Mouse (Mus musculus) thymus, adult 2 months (tissue): ENCODE measurements around the gene Olfr548-ps1. TPM values are rescaled to one million over a fixed set of nuclear protein-coding genes. Genes with fewer than 3 reads are reported as not detected.

ENCODE experiments used
- DNase-seq: peaks from one replicate; pipeline ENCODE4 v3.0.0; 2021
- H3K27ac ChIP-seq: fragments of 200-500 bp; 2 replicates; pipeline ENCODE4 v1.5.1; 2012; ENCODE audit warnings: low read length, control low read depth; ENCODE audit not compliant: control insufficient read depth, insufficient read depth
- H3K27me3 ChIP-seq: fragments of 200-500 bp; 2 replicates; pipeline ENCODE4 v1.6.1; 2012; ENCODE audit warnings: mild to moderate bottlenecking, low read length, moderate library complexity, mixed read lengths; ENCODE audit not compliant: control insufficient read depth, insufficient read depth
- H3K36me3 ChIP-seq: fragments of 200-500 bp; 2 replicates; pipeline ENCODE4 v1.6.1; 2012; ENCODE audit warnings: mild to moderate bottlenecking, low read length, moderate library complexity; ENCODE audit not compliant: control insufficient read depth, insufficient read depth
- H3K4me1 ChIP-seq: fragments of 200-500 bp; replicated peaks from 2 replicates; pipeline ENCODE4 v1.6.1; 2012; ENCODE audit warnings: low read length; ENCODE audit not compliant: control insufficient read depth, insufficient read depth
- H3K4me3 ChIP-seq: fragments of 200-500 bp; 2 replicates; pipeline ENCODE4 v1.5.1; 2012; ENCODE audit warnings: mild to moderate bottlenecking, low read length, control low read depth, moderate library complexity; ENCODE audit not compliant: control insufficient read depth, insufficient read depth
- CTCF ChIP-seq: fragments of 200-500 bp; IDR thresholded peaks from 2 replicates; pipeline ENCODE4 v1.5.1; 2012; ENCODE audit warnings: mild to moderate bottlenecking, control low read depth, low read length, moderate library complexity, borderline replicate concordance; ENCODE audit not compliant: control insufficient read depth, poor library complexity, insufficient read depth; ENCODE audit errors: extremely low read depth
- POLR2A ChIP-seq: fragments of 200-500 bp; IDR thresholded peaks from 2 replicates; pipeline ENCODE4 v1.6.1; 2012; ENCODE audit warnings: mild to moderate bottlenecking, low read length, control low read depth, moderate library complexity; ENCODE audit not compliant: control insufficient read depth, poor library complexity, insufficient read depth; ENCODE audit errors: extremely low read depth
- WGBS: fragments of 180-500 bp; shearing (Covaris S2); methylation state at CpG from one replicate; pipeline ENCODE4 v1.1.7; 2018; 5-methylcytosine and 5-hydroxymethylcytosine counted together
- polyA plus RNA-seq: library from polyadenylated mRNA; depleted of rRNA; stranded (reverse); fragments of >200 nt; gene quantifications from 2 replicates; pipeline ENCODE4 v1.2.3, GENCODE M21; 2012; rRNA removed

Olfr548-ps1 gene
- polyA plus RNA-seq, 1 experiment, result not detected

GRCm38 (mm10) chr7:102571142-102571541 is 30.4 kb downstream of the Olfr548-ps1 start, which contains the start of gene Olfr550:
Gene Olfr550, plus strand, starts transcription at chr7:102571442.
- H3K27ac ChIP-seq, result no peak within 1 kb of the TSS
- H3K4me1 ChIP-seq, result 0 out of 2 replicates have a peak, but pooled peaks cover 2% of the 10 kb centered on the region
- no peak within 1 kb of the TSS for H3K4me3 ChIP-seq
- H3K36me3 ChIP-seq, result no peaks in the 10 kb centered on the region
- H3K27me3 ChIP-seq, result no peaks in the 10 kb centered on the region
- TF ChIP-seq POLR2A, result no peak
- TF ChIP-seq CTCF, result no peak
- 98% methylated on average over 8 of the region's 8 CpGs for WGBS
- DNase-seq, result no peak

- 96% methylated on average over 3 of the region's 3 CpGs for WGBS
- Histone ChIP-seq H3K27ac (no peak overlapping the region), H3K36me3 (no peaks in the 10 kb centered on the region), H3K4me1 (0 out of 2 replicates have a peak, but pooled peaks cover 2% of the 10 kb centered on the region), H3K27me3 (no peaks in the 10 kb centered on the region), H3K4me3 (no peak overlapping the region)
- DNase-seq, result no peak
- TF ChIP-seq CTCF, result no peak
These were observed 32.6 kb downstream of the Olfr548-ps1 start for GRCm38 (mm10) chr7:102573174-102573830.

- no peak for DNase-seq
- Histone ChIP-seq H3K27ac (no peak overlapping the region), H3K4me3 (no peak overlapping the region), H3K4me1 (0 out of 2 replicates have a peak, but pooled peaks cover 2% of the 10 kb centered on the region), H3K36me3 (no peaks in the 10 kb centered on the region), H3K27me3 (no peaks in the 10 kb centered on the region)
- TF ChIP-seq POLR2A (no peak), CTCF (no peak)
- WGBS, result 6% methylated on average over 6 of the region's 6 CpGs
These were observed 35.3 kb downstream of the Olfr548-ps1 start for GRCm38 (mm10) chr7:102575998-102576397.

GRCm38 (mm10) chr7:102591786-102592185 is 51.1 kb downstream of the Olfr548-ps1 start, which contains the start of gene Olfr551:
Gene Olfr551, minus strand, starts transcription at chr7:102591886.
- 95% methylated on average over 3 of the region's 3 CpGs for WGBS
- no peak for DNase-seq
- Histone ChIP-seq H3K4me3 (no peak within 1 kb of the TSS), H3K36me3 (no peaks in the 10 kb centered on the region), H3K27me3 (no peaks in the 10 kb centered on the region), H3K27ac (no peak within 1 kb of the TSS), H3K4me1 (no peaks in the 10 kb centered on the region)
- no peak for TF ChIP-seq CTCF
- no peak for TF ChIP-seq POLR2A

Other genes with a start within 250 kb of the Olfr548-ps1 start
- 46.3 and 67.1 TPM in 2 replicates for gene Rrm1, start 99.2 kb upstream of the Olfr548-ps1 start, polyA plus RNA-seq
- gene Olfr543, start 59.2 kb upstream of the Olfr548-ps1 start, polyA plus RNA-seq, result not detected in 2 replicates
- gene Olfr544, start 52.6 kb upstream of the Olfr548-ps1 start, polyA plus RNA-seq, result not detected in 2 replicates
- gene Olfr545, start 41.3 kb upstream of the Olfr548-ps1 start, polyA plus RNA-seq, result not detected in 2 replicates
- not detected in 2 replicates for gene Olfr547, start 6.1 kb upstream of the Olfr548-ps1 start, polyA plus RNA-seq
- gene Olfr549, start 9.0 kb downstream of the Olfr548-ps1 start, polyA plus RNA-seq, result not detected in 2 replicates
- gene Trim21, start 24.6 kb downstream of the Olfr548-ps1 start, polyA plus RNA-seq, result 20.4 and 23.6 TPM in 2 replicates
- gene Olfr550, start 30.5 kb downstream of the Olfr548-ps1 start, polyA plus RNA-seq, result 0.13 TPM in 1 of 2 replicates, not detected in the other
- gene Olfr551, start 51.0 kb downstream of the Olfr548-ps1 start, polyA plus RNA-seq, result not detected in 2 replicates
- gene Olfr552, start 56.9 kb downstream of the Olfr548-ps1 start, polyA plus RNA-seq, result not detected in 2 replicates
- not detected in 2 replicates for gene Olfr553, start 77.3 kb downstream of the Olfr548-ps1 start, polyA plus RNA-seq
- gene Olfr554, start 97.5 kb downstream of the Olfr548-ps1 start, polyA plus RNA-seq, result not detected in 2 replicates
- gene Olfr555, start 117.9 kb downstream of the Olfr548-ps1 start, polyA plus RNA-seq, result not detected in 2 replicates
- gene Olfr556, start 124.0 kb downstream of the Olfr548-ps1 start, polyA plus RNA-seq, result not detected in 2 replicates
- gene Trim68, start 146.4 kb downstream of the Olfr548-ps1 start, polyA plus RNA-seq, result 14.0 and 16.3 TPM in 2 replicates
- not detected in 2 replicates for gene Olfr557, start 155.0 kb downstream of the Olfr548-ps1 start, polyA plus RNA-seq
- gene Olfr558, start 161.3 kb downstream of the Olfr548-ps1 start, polyA plus RNA-seq, result 0.11 and 0.49 TPM in 2 replicates
- gene Olfr33, start 178.2 kb downstream of the Olfr548-ps1 start, polyA plus RNA-seq, result not detected in 2 replicates
- gene Olfr559, start 186.6 kb downstream of the Olfr548-ps1 start, polyA plus RNA-seq, result not detected in 2 replicates
- gene Olfr560, start 218.5 kb downstream of the Olfr548-ps1 start, polyA plus RNA-seq, result not detected in 2 replicates
- 0.29 and 0.32 TPM in 2 replicates for gene Olfr78, start 218.6 kb downstream of the Olfr548-ps1 start, polyA plus RNA-seq
- not detected in 2 replicates for gene Olfr561, start 230.3 kb downstream of the Olfr548-ps1 start, polyA plus RNA-seq